Mouse (Mus musculus): ENCODE results near the gene Hint1. TPM values are rescaled to one million over a fixed set of nuclear protein-coding genes. Genes with fewer than 3 reads are reported as not detected.

The Hint1 gene
- polyA plus RNA-seq, 1 experiment from 2014 or later: 702 TPM

DNA sequence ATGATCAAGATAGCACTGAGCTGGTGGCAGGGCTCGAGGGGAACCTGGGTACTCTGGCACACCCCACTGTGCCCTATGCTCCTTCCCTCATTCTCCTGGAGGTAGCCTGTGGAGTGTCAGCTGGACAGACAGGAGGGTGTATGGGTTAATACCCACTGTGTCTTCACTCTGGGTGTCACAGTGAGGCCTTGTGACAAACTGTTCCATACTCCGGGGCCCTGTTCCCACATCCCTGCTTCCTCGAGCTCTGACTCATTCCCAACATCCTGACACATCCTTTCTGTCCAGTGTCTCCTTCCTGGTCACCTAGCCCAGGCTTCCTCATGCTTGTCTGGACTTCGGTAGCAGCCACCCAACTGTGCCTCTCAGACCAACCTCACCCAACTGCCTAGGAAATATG, 40.3 kb downstream of the Hint1 start:
- no peak overlapping the region for H3K4me3 ChIP-seq (ENCODE audit: low read depth, low read length)
- no peaks in the 10 kb centered on the region for H3K4me1 ChIP-seq (replicated peaks; ENCODE audit: control insufficient read depth, insufficient read depth, low read length)
- no peak for ATAC-seq (replicated peaks; ENCODE audit: low FRiP score)
- WGBS: 82% methylated on average over 4 of the region's 4 CpGs
- no peak overlapping the region for H3K9ac ChIP-seq (ENCODE audit: low read length)
- no peak for DNase-seq (ENCODE audit: low spot score)
- H3K27ac ChIP-seq (ENCODE audit: low read depth, low read length): no peak overlapping the region
- H3K4me2 ChIP-seq (ENCODE audit: low read depth, low read length, severe bottlenecking): no peak overlapping the region
- H3K27me3 ChIP-seq (ENCODE audit: control insufficient read depth, insufficient read depth, low read length): no peaks in the 10 kb centered on the region
- H3K36me3 ChIP-seq (ENCODE audit: control insufficient read depth, insufficient read depth, low read length): no peaks in the 10 kb centered on the region
- H3K9me3 ChIP-seq (ENCODE audit: control insufficient read depth, low read length): no peaks in the 10 kb centered on the region

DNA sequence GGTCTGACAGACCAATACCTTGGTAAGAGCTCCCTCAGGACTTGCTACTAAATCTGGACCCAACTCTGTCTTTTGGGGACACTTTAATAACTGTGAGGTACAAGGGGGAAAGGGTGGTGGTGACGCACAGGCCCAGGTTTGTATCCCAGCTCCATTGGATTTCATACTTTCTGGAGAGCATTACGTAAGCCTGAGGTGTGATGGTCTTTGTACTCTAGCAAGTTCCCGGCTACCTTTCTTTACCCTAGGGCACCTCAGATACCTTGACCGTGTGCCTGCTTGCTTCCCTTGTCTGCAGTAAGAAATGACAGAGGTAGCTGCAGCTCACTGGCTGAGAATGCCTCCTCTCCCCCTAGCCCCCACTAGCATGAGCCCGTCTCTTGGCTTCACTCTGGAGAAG, 41.1 kb downstream of the Hint1 start:
- no peaks in the 10 kb centered on the region for H3K36me3 ChIP-seq (ENCODE audit: control insufficient read depth, insufficient read depth, low read length)
- H3K4me2 ChIP-seq (ENCODE audit: low read depth, low read length, severe bottlenecking): no peak overlapping the region
- H3K4me3 ChIP-seq (ENCODE audit: low read depth, low read length): no peak overlapping the region
- H3K9ac ChIP-seq (ENCODE audit: low read length): no peak overlapping the region
- ATAC-seq (replicated peaks; ENCODE audit: low FRiP score) (no peak), DNase-seq (ENCODE audit: low spot score) (no peak)
- H3K9me3 ChIP-seq (ENCODE audit: control insufficient read depth, low read length): no peaks in the 10 kb centered on the region
- WGBS: 93% methylated on average over 5 of the region's 5 CpGs
- H3K27me3 ChIP-seq (ENCODE audit: control insufficient read depth, insufficient read depth, low read length): no peaks in the 10 kb centered on the region
- no peak overlapping the region for H3K27ac ChIP-seq (ENCODE audit: low read depth, low read length)
- H3K4me1 ChIP-seq (replicated peaks; ENCODE audit: control insufficient read depth, insufficient read depth, low read length): no peaks in the 10 kb centered on the region

DNA sequence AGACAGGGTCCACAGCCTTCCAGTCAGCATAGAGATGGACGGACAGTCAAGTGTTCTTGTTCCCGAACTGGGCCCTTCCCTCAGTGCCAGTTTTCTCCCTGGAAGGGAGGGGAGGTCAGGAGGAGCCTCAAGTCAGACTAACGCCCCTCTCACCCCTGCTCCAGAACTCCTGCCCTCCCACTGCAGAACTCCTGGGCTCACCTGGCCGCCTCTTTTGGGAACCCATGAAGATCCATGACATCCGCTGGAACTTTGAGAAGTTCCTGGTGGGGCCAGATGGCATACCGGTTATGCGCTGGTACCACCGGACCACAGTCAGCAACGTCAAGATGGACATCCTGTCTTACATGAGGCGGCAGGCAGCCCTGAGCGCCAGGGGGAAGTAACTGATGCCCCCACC, 43.1 kb downstream of the Hint1 start:
- Histone ChIP-seq H3K4me1 (replicated peaks; ENCODE audit: control insufficient read depth, insufficient read depth, low read length) (no peaks in the 10 kb centered on the region), H3K27me3 (ENCODE audit: control insufficient read depth, insufficient read depth, low read length) (no peaks in the 10 kb centered on the region), H3K4me3 (ENCODE audit: low read depth, low read length) (no peak overlapping the region), H3K36me3 (ENCODE audit: control insufficient read depth, insufficient read depth, low read length) (no peaks in the 10 kb centered on the region), H3K9ac (ENCODE audit: low read length) (no peak overlapping the region), H3K27ac (ENCODE audit: low read depth, low read length) (no peak overlapping the region), H3K9me3 (ENCODE audit: control insufficient read depth, low read length) (no peaks in the 10 kb centered on the region), H3K4me2 (ENCODE audit: low read depth, low read length, severe bottlenecking) (no peak overlapping the region)
- WGBS: 96% methylated on average over 11 of the region's 11 CpGs
- no peak for DNase-seq (ENCODE audit: low spot score)
- no peak for ATAC-seq (replicated peaks; ENCODE audit: low FRiP score)

DNA sequence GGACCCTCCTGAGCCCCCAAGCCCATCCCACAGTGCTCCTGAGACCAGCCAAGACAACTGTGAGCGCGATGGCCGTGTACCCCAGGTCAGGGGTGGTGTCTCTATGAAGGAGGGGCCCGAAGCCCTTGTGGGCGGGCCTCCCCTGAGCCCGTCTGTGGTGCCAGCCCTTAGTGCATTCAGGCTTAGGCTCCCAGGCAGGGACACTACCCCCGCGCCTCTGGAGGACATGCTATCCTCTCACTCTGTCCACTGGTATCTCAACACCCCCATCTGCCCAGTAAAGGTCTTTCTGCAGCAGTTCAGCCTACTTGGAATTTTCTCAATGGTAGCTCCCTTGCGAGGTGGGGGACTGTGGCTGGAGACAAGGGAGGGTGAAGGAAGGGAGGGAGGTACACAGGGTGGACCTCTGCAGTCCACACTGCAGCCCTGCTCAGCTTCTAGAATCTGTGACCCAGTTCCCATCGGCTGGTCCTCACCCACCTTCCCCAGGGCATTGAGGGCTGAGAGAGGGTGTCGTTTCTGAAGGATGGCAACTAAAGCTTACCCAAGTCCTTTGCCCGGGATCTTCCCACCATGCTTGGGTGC, 44.0 kb downstream of the Hint1 start:
- no peaks in the 10 kb centered on the region for H3K27me3 ChIP-seq (ENCODE audit: control insufficient read depth, insufficient read depth, low read length)
- 88% methylated on average over 12 of the region's 12 CpGs for WGBS
- no peak overlapping the region for H3K4me2 ChIP-seq (ENCODE audit: low read depth, low read length, severe bottlenecking)
- no peak overlapping the region for H3K4me3 ChIP-seq (ENCODE audit: low read depth, low read length)
- no peak overlapping the region for H3K27ac ChIP-seq (ENCODE audit: low read depth, low read length)
- DNase-seq (ENCODE audit: low spot score) (no peak), ATAC-seq (replicated peaks; ENCODE audit: low FRiP score) (no peak)
- no peak overlapping the region for H3K9ac ChIP-seq (ENCODE audit: low read length)
- H3K9me3 ChIP-seq (ENCODE audit: control insufficient read depth, low read length): no peaks in the 10 kb centered on the region
- H3K36me3 ChIP-seq (ENCODE audit: control insufficient read depth, insufficient read depth, low read length): no peaks in the 10 kb centered on the region
- H3K4me1 ChIP-seq (replicated peaks; ENCODE audit: control insufficient read depth, insufficient read depth, low read length): no peaks in the 10 kb centered on the region

DNA sequence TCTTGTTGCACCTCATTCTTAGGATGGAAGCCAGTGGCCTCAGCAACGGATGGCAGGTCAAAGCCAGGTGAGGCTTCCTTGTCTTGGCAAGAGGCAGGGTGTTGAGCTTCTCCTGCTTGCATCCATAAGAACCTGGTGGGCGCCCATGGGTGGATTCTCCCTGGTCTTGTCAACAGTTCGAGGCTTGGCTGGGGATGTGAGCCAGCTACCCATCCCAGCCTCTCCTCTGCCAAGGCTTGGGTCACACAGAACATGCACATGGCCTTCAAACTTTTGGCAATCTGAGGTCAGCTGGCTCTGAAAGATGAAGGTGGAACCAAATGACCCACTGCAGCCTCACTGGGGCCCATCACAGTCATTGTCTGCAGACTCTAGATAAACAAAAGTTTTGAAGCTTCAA, 45.0 kb downstream of the Hint1 start:
- 90% methylated on average over 3 of the region's 3 CpGs for WGBS
- H3K9ac ChIP-seq (ENCODE audit: low read length): no peak overlapping the region
- H3K4me1 ChIP-seq (replicated peaks; ENCODE audit: control insufficient read depth, insufficient read depth, low read length): no peaks in the 10 kb centered on the region
- H3K27ac ChIP-seq (ENCODE audit: low read depth, low read length): no peak overlapping the region
- H3K4me2 ChIP-seq (ENCODE audit: low read depth, low read length, severe bottlenecking): no peak overlapping the region
- DNase-seq (ENCODE audit: low spot score) (no peak), ATAC-seq (replicated peaks; ENCODE audit: low FRiP score) (no peak)
- H3K27me3 ChIP-seq (ENCODE audit: control insufficient read depth, insufficient read depth, low read length): no peaks in the 10 kb centered on the region
- no peaks in the 10 kb centered on the region for H3K9me3 ChIP-seq (ENCODE audit: control insufficient read depth, low read length)
- no peak overlapping the region for H3K4me3 ChIP-seq (ENCODE audit: low read depth, low read length)
- H3K36me3 ChIP-seq (ENCODE audit: control insufficient read depth, insufficient read depth, low read length): no peaks in the 10 kb centered on the region

DNA sequence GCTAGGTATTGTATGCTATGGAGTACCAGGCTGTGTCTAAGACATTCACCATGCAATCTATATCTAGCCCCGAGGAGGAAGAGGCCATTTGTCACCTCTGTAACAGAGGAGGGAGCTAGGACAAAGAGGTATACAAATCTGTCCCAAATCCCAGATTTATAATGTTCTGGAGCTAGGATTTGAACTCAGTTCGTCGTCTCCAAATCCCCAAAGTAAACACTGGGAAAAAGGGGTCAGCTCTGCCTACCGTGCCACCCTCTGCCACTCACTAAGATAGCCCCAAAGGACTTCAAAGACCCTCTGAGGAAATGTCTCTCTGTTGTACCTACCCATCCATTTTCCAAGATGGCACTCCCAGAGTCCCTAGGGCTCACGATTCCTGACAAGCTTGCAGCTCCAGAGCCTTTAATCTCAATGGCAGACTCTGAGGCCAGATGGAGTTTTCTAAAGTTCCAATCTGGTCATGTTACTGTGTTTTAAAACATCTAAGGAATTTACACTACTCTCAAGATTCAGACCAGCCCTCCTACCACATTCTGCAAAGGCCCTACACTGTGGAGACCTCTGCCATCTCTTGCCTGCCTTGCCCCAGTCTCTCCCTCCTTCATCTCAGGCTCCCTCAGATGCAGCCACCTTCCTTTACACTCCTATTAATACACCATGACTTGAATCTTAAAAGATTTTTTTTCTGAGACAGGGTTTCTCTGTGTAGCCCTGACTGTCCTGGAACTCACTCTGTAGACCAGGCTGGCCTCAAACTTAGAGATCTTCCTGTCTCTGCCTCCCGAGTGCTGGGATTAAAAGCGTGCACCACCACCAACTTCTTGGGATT, 45.7 kb downstream of the Hint1 start:
- WGBS: 85% methylated on average over 7 of the region's 7 CpGs
- Histone ChIP-seq H3K4me2 (ENCODE audit: low read depth, low read length, severe bottlenecking) (no peak overlapping the region), H3K27ac (ENCODE audit: low read depth, low read length) (no peak overlapping the region), H3K4me3 (ENCODE audit: low read depth, low read length) (no peak overlapping the region), H3K36me3 (ENCODE audit: control insufficient read depth, insufficient read depth, low read length) (no peaks in the 10 kb centered on the region), H3K9me3 (ENCODE audit: control insufficient read depth, low read length) (no peaks in the 10 kb centered on the region), H3K9ac (ENCODE audit: low read length) (no peak overlapping the region), H3K27me3 (ENCODE audit: control insufficient read depth, insufficient read depth, low read length) (no peaks in the 10 kb centered on the region), H3K4me1 (replicated peaks; ENCODE audit: control insufficient read depth, insufficient read depth, low read length) (no peaks in the 10 kb centered on the region)
- DNase-seq (ENCODE audit: low spot score): no peak
- ATAC-seq (replicated peaks; ENCODE audit: low FRiP score): no peak

DNA sequence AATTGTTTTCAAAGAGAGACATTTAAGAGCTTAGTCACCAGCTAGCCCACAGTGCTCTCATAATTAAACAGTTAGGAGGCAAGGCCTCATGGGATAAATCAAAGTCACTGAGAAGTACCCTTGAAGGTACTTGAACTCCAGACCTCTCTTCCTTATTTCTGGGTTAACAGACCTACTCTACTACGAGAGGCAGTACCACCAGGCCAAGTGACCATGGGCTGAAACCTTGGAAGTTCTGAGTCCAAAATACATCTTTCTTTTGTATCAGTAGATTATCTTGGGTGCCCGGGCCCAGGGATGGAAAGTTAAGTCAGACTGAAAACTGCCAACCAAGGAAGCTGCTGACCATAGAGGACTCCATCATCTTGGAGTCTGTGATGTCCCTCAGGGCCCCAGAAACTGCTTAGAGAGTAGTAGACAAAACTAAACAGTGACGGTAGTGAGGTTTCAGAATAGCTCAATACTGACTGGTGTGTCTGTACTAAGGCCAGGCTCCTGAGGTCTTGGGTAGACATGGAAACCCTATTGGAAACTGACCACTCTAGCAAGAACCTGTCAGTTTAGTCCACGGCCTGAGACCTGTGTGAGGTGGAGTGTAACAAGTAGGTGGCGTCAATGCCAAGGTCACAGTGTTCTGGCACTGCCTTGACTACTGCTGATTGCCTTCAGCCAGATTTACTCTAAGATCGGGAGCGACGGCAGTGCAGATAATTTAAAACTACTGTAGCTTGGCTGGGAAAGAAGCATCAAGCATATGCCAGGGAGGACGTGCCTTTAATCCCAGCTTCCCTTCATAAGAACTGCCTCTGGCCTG, 46.5 kb downstream of the Hint1 start:
- 85% methylated on average over 9 of the region's 9 CpGs for WGBS
- ATAC-seq (replicated peaks; ENCODE audit: low FRiP score): no peak
- Histone ChIP-seq H3K4me3 (ENCODE audit: low read depth, low read length) (no peak overlapping the region), H3K4me1 (replicated peaks; ENCODE audit: control insufficient read depth, insufficient read depth, low read length) (no peaks in the 10 kb centered on the region), H3K4me2 (ENCODE audit: low read depth, low read length, severe bottlenecking) (no peak overlapping the region), H3K9me3 (ENCODE audit: control insufficient read depth, low read length) (no peaks in the 10 kb centered on the region), H3K9ac (ENCODE audit: low read length) (no peak overlapping the region), H3K27me3 (ENCODE audit: control insufficient read depth, insufficient read depth, low read length) (no peaks in the 10 kb centered on the region), H3K36me3 (ENCODE audit: control insufficient read depth, insufficient read depth, low read length) (peaks cover 4% of the 10 kb centered on the region; the same call in 1 of the 2 replicates), H3K27ac (ENCODE audit: low read depth, low read length) (no peak overlapping the region)
- no peak for DNase-seq (ENCODE audit: low spot score)

DNA sequence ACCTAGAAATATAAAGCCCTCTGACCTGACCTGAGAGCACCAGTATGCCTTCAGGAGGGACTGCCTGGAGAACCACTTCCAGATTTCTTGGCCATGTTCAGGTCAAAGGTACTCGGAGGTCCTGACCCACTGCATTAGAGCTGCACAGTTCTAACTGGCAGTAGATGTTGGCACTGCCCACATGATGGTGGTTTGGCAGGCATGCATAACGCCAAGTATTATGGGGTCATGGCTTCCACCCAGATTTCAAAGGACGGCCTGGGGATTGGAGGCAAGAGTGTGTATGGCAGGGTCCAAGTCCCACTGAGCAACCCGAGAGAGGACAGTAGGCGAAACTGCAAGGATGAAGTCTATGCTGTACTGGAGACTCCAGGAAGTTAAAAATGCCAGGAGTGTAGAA, 47.7 kb downstream of the Hint1 start:
- Histone ChIP-seq H3K36me3 (ENCODE audit: control insufficient read depth, insufficient read depth, low read length) (peaks cover 5% of the 10 kb centered on the region; the same call in 1 of the 2 replicates), H3K27ac (ENCODE audit: low read depth, low read length) (no peak overlapping the region), H3K9ac (ENCODE audit: low read length) (no peak overlapping the region), H3K9me3 (ENCODE audit: control insufficient read depth, low read length) (no peaks in the 10 kb centered on the region), H3K4me1 (replicated peaks; ENCODE audit: control insufficient read depth, insufficient read depth, low read length) (no peaks in the 10 kb centered on the region), H3K27me3 (ENCODE audit: control insufficient read depth, insufficient read depth, low read length) (no peaks in the 10 kb centered on the region), H3K4me2 (ENCODE audit: low read depth, low read length, severe bottlenecking) (no peak overlapping the region), H3K4me3 (ENCODE audit: low read depth, low read length) (no peak overlapping the region)
- no peak for ATAC-seq (replicated peaks; ENCODE audit: low FRiP score)
- WGBS: 87% methylated on average over 5 of the region's 5 CpGs
- DNase-seq (ENCODE audit: low spot score): no peak
